Mouse (Mus musculus) ES-Bruce4 (cell line): ENCODE data around the gene Slc9a9.

Experiments used
- CTCF ChIP-seq: IDR thresholded peaks from one replicate; pipeline ENCODE4 v1.8.1; 2011; ENCODE audit warnings: low read depth, low read length
- EP300 ChIP-seq: IDR thresholded peaks from 2 replicates; pipeline ENCODE4 v1.6.1; 2011; ENCODE audit warnings: low read depth, low read length; ENCODE audit not compliant: insufficient read depth
- POLR2A ChIP-seq: IDR thresholded peaks from one replicate; pipeline ENCODE4 v1.8.1; 2011; ENCODE audit warnings: low read length; ENCODE audit not compliant: insufficient read depth

GRCm38 (mm10) chr9:94750187-94750586 lies 80.5 kb downstream of the Slc9a9 start:
- TF ChIP-seq CTCF (no peak), POLR2A (no peak), EP300 (no peak)
